Mouse (Mus musculus): ENCODE data around the gene Arhgef28. TPM values are rescaled to one million over a fixed set of nuclear protein-coding genes. Genes with fewer than 3 reads are reported as not detected.

The Arhgef28 gene
- polyA plus RNA-seq, 1 experiment from 2014 or later: 26.1 TPM

DNA sequence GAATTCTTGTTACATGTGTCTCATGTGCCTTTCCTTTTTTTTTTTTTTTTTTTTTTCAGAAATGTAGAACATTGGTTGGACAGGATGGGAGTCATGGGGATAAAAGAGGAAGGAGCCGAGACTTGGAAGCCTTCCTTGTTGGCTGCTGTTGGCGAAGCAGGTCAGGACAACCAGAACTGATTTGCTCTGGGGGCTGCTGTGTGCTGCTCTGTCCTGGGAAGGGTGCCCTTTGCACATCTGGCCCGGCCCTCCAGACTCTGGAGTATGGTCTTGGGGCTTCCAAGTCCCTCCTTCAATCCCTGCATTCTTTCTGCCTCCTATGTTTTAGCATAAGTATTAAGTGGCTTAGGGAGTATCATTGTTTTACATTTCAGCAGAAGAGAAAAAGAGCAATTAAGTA is 347.2 kb downstream of the Arhgef28 start:
- ATAC-seq (ENCODE audit: low FRiP score) (no peak), DNase-seq (ENCODE audit: low spot score) (no peak)
- Histone ChIP-seq H3K27me3 (ENCODE audit: control insufficient read depth, insufficient read depth, low read length) (no peaks in the 10 kb centered on the region), H3K4me1 (replicated peaks; ENCODE audit: control insufficient read depth, insufficient read depth, low read length) (no peaks in the 10 kb centered on the region), H3K4me2 (replicated peaks) (no peak overlapping the region), H3K27ac (no peak overlapping the region), H3K9ac (no peak overlapping the region), H3K36me3 (replicated peaks; ENCODE audit: control insufficient read depth, insufficient read depth) (no peaks in the 10 kb centered on the region), H3K4me3 (replicated peaks; ENCODE audit: low read length) (no peak overlapping the region), H3K9me3 (ENCODE audit: control insufficient read depth, low read length) (no peaks in the 10 kb centered on the region)
- WGBS: 90% methylated on average over 3 of the region's 3 CpGs

DNA sequence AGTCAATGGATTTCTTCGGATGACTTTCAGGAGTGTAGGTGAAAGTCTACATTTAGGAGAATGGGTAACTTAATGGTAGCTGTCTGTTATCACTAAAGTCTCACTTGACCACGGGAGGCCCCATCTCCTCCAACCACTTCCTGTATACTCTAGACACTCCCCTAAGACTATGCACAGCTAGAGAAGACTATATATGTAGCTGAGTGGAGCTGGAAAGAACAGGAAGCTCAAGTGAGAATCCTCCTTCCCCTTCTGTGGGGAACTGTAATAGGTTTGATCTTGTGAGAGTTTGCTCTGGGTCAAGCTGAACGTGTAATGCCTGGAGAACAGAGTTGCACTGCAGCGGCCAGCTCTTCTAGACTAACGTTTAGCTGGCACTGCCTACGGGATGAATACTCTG is 348.4 kb downstream of the Arhgef28 start:
- H3K36me3 ChIP-seq (replicated peaks; ENCODE audit: control insufficient read depth, insufficient read depth): no peaks in the 10 kb centered on the region
- DNase-seq (ENCODE audit: low spot score): no peak
- WGBS: 84% methylated on average over 6 of the region's 6 CpGs
- no peaks in the 10 kb centered on the region for H3K4me1 ChIP-seq (replicated peaks; ENCODE audit: control insufficient read depth, insufficient read depth, low read length)
- no peaks in the 10 kb centered on the region for H3K27me3 ChIP-seq (ENCODE audit: control insufficient read depth, insufficient read depth, low read length)
- H3K9me3 ChIP-seq (ENCODE audit: control insufficient read depth, low read length): no peaks in the 10 kb centered on the region
- no peak overlapping the region for H3K9ac ChIP-seq
- no peak overlapping the region for H3K4me2 ChIP-seq (replicated peaks)
- no peak overlapping the region for H3K4me3 ChIP-seq (replicated peaks; ENCODE audit: low read length)
- no peak for ATAC-seq (ENCODE audit: low FRiP score)
- H3K27ac ChIP-seq: no peak overlapping the region

DNA sequence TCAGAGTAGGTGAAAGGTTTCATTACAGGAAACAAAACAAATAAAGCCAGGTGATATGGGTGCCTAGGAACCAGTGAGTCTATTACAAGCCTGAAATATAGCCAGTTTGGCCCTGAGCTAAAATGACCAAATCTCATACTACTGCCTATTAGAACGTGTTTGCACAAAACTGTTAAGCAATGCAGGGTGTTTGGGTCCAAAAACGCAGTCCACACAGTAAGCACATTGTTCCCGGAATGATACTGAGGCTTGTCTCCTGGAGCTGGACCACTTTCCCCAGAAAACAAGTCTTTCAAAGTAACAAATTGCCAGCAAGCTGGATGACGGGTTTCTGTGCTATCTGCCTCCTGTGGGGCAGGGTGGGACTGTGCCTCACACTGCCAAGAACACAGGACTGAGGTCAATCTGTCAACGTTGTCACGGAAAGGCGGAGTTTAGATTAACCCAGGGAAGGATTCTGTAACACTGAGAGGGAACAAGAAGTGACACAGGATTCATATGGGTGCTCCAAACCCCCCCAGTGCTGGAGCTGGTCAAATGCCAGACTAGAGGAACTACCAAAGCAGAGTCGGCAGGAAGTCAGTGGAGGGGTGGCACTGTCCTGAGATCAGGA is 352.8 kb downstream of the Arhgef28 start:
- 66% methylated on average over 8 of the region's 8 CpGs for WGBS
- no peak overlapping the region for H3K4me3 ChIP-seq (replicated peaks; ENCODE audit: low read length)
- no peak for DNase-seq (ENCODE audit: low spot score)

More for the DNA sequence above, 352.8 kb downstream of the Arhgef28 start:
- H3K9me3 ChIP-seq (ENCODE audit: control insufficient read depth, low read length): no peaks in the 10 kb centered on the region
- H3K4me2 ChIP-seq (replicated peaks): no peak overlapping the region
- H3K36me3 ChIP-seq (replicated peaks; ENCODE audit: control insufficient read depth, insufficient read depth): no peaks in the 10 kb centered on the region
- no peak for ATAC-seq (ENCODE audit: low FRiP score)
- no peak overlapping the region for H3K9ac ChIP-seq
- no peaks in the 10 kb centered on the region for H3K4me1 ChIP-seq (replicated peaks; ENCODE audit: control insufficient read depth, insufficient read depth, low read length)
- no peak overlapping the region for H3K27ac ChIP-seq
- no peaks in the 10 kb centered on the region for H3K27me3 ChIP-seq (ENCODE audit: control insufficient read depth, insufficient read depth, low read length)

Other genes with a start within 250 kb of the Arhgef28 start
- 26.9 and 30.3 TPM in 2 replicates for gene Utp15, start 56.6 kb upstream of the Arhgef28 start, polyA plus RNA-seq (2014; fragmentation: Nextera tagmentation; extraction: Ambion mirVana)
- 93.4 and 94.2 TPM in 2 replicates for gene Ankra2, start 56.6 kb upstream of the Arhgef28 start, polyA plus RNA-seq (2014; fragmentation: Nextera tagmentation; extraction: Ambion mirVana)
- not detected in 2 replicates for gene Gm21976, start 73.4 kb upstream of the Arhgef28 start, polyA plus RNA-seq (2014; fragmentation: Nextera tagmentation; extraction: Ambion mirVana)
- gene Btf3, start 110.6 kb upstream of the Arhgef28 start, polyA plus RNA-seq (2014; fragmentation: Nextera tagmentation; extraction: Ambion mirVana): 498 and 539 TPM in 2 replicates
- gene Foxd1, start 147.8 kb upstream of the Arhgef28 start, polyA plus RNA-seq (2014; fragmentation: Nextera tagmentation; extraction: Ambion mirVana): 0.89 and 1.1 TPM in 2 replicates

Measured in hindbrain, embryonic 14.5 days (tissue).